Mouse (Mus musculus) kidney, adult 2 months (tissue): ENCODE data around the gene Oas2. TPM values are rescaled to one million over a fixed set of nuclear protein-coding genes. Genes with fewer than 3 reads are reported as not detected.

Experiments used
- DNase-seq: peaks from one replicate; pipeline ENCODE4 v3.0.0; 2021
- H3K27ac ChIP-seq: fragments of 200-500 bp; 2 replicates; pipeline ENCODE4 v1.5.1; 2012; ENCODE audit warnings: low read depth, low read length, control low read depth, inconsistent platforms; ENCODE audit not compliant: insufficient read depth
- H3K27me3 ChIP-seq: fragments of 200-500 bp; replicated peaks from 2 replicates; pipeline ENCODE4 v1.6.1; 2012; ENCODE audit warnings: mild to moderate bottlenecking, moderate library complexity, low read length, inconsistent platforms; ENCODE audit not compliant: control insufficient read depth, insufficient read depth
- H3K36me3 ChIP-seq: fragments of 200-500 bp; 2 replicates; pipeline ENCODE4 v1.6.1; 2012; ENCODE audit warnings: mild to moderate bottlenecking, moderate library complexity, low read length, inconsistent platforms; ENCODE audit not compliant: control insufficient read depth, insufficient read depth
- H3K4me1 ChIP-seq: fragments of 200-500 bp; 2 replicates; pipeline ENCODE4 v1.6.1; 2011; ENCODE audit warnings: low read length; ENCODE audit not compliant: control insufficient read depth, insufficient read depth
- H3K4me3 ChIP-seq: fragments of 200-500 bp; 2 replicates; pipeline ENCODE4 v1.5.1; 2011; ENCODE audit warnings: mild to moderate bottlenecking, low read depth, low read length, control low read depth; ENCODE audit not compliant: insufficient read depth
- CTCF ChIP-seq: fragments of 200-500 bp; conservative IDR thresholded peaks from 2 replicates; pipeline ENCODE4 v1.5.1; 2011; ENCODE audit warnings: low read depth, mild to moderate bottlenecking, control low read depth, low read length, moderate library complexity, mixed read lengths; ENCODE audit not compliant: insufficient read depth, insufficient read length
- POLR2A ChIP-seq: fragments of 200-500 bp; IDR thresholded peaks from one replicate; pipeline ENCODE4 v1.6.1; 2011; ENCODE audit warnings: low read depth, low read length, control low read depth
- WGBS: fragments of 180-500 bp; shearing (Covaris S2); methylation state at CpG from one replicate; pipeline ENCODE4 v1.1.7; 2018; 5-methylcytosine and 5-hydroxymethylcytosine counted together
- polyA plus RNA-seq: library from polyadenylated mRNA; depleted of rRNA; stranded (reverse); fragments of >200 nt; gene quantifications from 2 replicates; pipeline ENCODE4 v1.2.3, GENCODE M21; 2012

Oas2 gene
- polyA plus RNA-seq, 1 experiment = 5.5 TPM

DNA sequence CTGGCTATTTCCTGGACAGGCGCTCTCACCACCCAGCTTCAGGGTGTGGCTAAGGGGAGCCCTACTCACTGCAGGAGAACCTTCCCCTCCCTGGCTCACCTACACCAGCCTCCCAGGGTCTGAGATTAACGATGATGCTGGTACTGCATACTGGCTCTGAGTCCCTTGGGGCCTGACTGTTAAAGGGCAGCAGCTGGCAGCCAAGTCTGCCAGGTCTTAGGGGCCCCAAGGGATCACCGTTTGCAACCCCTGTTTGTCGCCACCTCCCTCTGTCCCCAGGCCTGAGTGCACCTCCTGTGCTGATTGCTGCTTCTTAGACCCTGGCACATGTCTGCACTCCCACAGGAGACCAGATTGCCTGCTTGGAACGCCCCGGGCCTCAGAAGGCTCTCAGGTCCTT is 45.2 kb downstream of the Oas2 start:
- Histone ChIP-seq H3K27me3 (no peaks in the 10 kb centered on the region), H3K27ac (no peak overlapping the region), H3K36me3 (no peaks in the 10 kb centered on the region), H3K4me3 (no peak overlapping the region), H3K4me1 (no peaks in the 10 kb centered on the region)
- 48% methylated on average over 6 of the region's 6 CpGs for WGBS
- no peak for TF ChIP-seq POLR2A
- TF ChIP-seq CTCF = no peak
- no peak for DNase-seq

DNA sequence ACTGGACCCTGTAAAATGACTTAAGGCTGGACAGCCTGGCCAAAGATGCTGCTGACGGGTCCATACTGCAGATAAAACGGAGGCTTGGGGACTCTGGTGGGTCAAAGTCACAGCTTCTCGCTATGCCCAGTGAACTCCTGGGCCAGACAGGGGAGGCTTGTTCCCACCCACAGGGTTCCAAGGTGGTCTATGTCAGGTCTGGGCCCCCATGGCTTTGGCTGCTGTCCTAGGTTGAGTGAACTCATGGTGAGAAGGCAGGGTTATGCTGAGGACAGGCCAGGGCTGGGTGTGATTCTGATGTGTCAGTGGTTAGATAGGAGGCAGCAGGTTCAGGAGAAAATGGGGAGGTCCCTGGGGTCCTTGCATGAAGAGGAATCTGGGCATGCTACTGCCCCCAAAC is 46.0 kb downstream of the Oas2 start:
- no peak for DNase-seq
- Histone ChIP-seq H3K4me1 (no peaks in the 10 kb centered on the region), H3K27me3 (no peaks in the 10 kb centered on the region), H3K4me3 (no peak overlapping the region), H3K27ac (no peak overlapping the region), H3K36me3 (no peaks in the 10 kb centered on the region)
- TF ChIP-seq POLR2A = no peak
- TF ChIP-seq CTCF = no peak
- 85% methylated on average over 3 of the region's 3 CpGs for WGBS

DNA sequence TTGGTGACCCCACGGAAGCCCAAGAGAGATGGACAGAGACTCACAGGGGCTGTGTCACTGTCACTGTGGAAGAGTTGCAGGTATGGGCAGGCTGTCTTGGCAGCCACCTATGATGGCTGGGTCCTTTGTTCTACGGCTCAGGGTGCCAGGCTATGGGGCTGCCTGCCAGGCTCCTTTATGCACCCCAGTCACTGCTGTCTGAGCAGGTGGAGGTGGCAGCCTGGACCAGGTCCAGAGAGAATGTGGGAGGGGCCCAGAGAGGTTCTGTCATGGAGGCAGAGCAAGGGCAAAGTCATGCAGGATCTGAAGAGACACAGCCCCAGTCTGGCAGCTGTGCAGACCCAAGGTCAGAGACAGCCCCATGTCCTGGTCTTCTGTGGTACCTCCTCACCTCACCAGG is 46.7 kb downstream of the Oas2 start:
- Histone ChIP-seq H3K27ac (no peak overlapping the region), H3K36me3 (no peaks in the 10 kb centered on the region), H3K4me1 (no peaks in the 10 kb centered on the region), H3K27me3 (no peaks in the 10 kb centered on the region), H3K4me3 (no peak overlapping the region)
- no peak for DNase-seq
- 73% methylated on average over 2 of the region's 2 CpGs for WGBS
- TF ChIP-seq POLR2A = no peak
- no peak for TF ChIP-seq CTCF

DNA sequence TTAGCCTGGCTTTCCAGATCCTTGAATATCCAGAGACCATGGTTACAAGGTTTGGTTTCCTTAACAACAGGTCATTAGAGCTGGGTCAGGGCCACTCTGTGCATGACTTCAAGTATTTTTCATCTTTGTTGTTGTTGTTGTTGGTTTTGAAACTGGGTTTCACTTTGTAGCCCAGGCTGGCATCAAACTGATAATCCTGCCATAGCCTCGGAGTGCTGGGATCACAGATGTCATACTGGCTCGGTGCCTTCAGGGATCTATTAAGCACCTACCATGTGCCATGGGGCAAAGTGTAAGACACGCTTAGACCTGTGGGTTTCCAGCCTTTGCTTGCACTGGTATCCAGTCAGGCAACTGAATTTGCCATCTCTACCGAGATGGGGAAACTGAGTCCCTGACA is 47.2 kb downstream of the Oas2 start:
- TF ChIP-seq POLR2A (no peak), CTCF (no peak)

DNA sequence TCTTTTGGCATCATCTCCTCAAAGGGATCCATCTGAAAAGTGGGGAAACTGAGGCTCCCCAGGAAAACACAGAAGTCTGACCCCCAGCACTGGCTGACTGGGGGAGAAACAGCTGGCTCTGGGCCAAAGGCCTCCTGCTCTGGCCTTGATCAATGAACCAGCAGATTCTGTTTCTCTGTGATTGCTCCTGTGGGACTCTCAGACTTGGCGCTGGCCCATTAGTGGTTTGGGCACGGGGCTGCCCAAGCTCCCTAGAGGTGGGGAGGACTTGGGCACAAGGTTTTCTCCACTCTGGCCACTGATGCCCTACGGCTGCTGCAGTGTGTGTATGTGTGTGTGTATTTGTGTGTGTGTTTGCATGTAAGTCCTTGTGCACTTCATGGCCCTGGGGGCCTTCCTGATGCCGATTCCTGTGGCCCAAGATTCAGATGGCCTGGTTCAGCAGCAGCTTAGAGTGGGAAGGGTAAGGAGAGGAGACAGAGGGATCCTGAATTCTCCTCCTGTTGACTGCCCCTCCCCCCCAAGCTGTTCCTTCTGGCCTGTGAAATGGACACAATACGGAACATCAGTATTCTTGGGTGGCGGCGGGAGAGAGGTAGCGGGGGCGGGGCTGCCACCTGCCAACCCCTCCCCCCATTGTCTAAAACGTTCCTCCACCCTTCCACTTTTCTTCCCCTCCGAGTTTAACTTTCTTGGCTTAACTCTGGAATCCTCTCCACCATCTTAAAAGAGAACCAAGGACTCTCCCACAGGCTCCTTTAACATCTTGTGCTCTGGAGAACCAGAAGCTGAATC is 48.5 kb downstream of the Oas2 start:
- no peaks in the 10 kb centered on the region for H3K4me1 ChIP-seq
- H3K27me3 ChIP-seq = no peaks in the 10 kb centered on the region
- DNase-seq = no peak
- 59% methylated on average over 11 of the region's 11 CpGs for WGBS
- TF ChIP-seq POLR2A (no peak), CTCF (no peak)
- H3K36me3 ChIP-seq = no peaks in the 10 kb centered on the region
- no peak overlapping the region for H3K4me3 ChIP-seq
- H3K27ac ChIP-seq = no peak overlapping the region

More for the DNA sequence above, 47.2 kb downstream of the Oas2 start:
- H3K4me3 ChIP-seq = no peak overlapping the region
- H3K36me3 ChIP-seq = no peaks in the 10 kb centered on the region
- WGBS = 85% methylated on average over 4 of the region's 4 CpGs
- H3K27ac ChIP-seq = no peak overlapping the region
- H3K4me1 ChIP-seq = no peaks in the 10 kb centered on the region
- no peak for DNase-seq
- no peaks in the 10 kb centered on the region for H3K27me3 ChIP-seq

DNA sequence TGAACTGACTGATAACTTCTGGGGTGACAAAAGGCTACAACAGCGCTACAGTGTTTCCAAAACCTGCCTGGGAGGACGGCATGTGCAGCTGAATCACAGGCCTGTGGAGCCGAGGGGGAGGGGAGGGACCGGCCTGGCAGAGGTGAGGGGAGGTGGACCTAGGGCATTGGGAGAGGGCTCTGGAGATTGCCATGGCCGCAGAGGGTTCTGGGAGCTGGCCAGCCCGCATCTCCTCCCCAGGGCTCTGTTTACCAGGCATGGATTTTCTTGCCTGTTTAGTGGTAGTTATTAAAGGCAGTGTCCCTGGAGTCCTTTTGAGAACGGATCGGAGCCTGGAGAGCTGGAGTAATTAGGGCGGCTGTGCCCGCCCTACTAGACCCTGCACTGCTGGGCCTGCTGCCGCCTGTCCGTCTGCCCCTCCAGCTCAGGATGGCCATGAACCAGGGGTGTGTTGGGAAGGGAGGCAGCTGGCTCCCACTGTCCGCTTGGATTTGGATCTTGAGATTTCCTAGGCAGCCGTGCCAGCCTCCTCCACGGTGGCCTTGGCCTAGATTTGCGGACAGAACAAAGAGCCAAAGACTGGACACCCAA is 50.8 kb downstream of the Oas2 start:
- no peak for DNase-seq
- Histone ChIP-seq H3K4me3 (no peak overlapping the region), H3K27me3 (no peaks in the 10 kb centered on the region), H3K27ac (no peak overlapping the region), H3K36me3 (no peaks in the 10 kb centered on the region), H3K4me1 (no peaks in the 10 kb centered on the region)
- TF ChIP-seq CTCF (no peak), POLR2A (no peak)
- WGBS = 50% methylated on average over 16 of the region's 16 CpGs

DNA sequence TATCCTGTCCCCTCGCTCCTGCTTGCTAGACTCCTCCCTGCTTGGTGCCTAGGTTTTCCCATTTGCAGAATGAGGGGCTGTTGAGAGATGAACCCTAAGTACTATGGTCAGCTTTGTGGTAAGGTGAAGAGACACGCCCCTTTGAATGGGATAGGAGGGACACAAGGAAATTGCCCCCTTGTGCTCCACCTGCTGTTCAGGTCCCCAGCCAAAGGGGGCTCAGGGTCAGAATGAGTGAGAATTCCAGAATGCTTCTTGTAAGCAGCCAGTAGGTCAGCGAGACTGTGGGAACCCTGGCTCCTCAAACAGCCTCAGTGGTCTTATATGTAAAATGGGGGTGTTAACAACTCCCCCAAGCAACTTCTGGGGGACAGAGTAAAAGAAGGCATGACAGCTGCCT is 51.5 kb downstream of the Oas2 start:
- TF ChIP-seq CTCF (no peak), POLR2A (no peak)
- Histone ChIP-seq H3K27me3 (no peaks in the 10 kb centered on the region), H3K36me3 (no peaks in the 10 kb centered on the region), H3K4me3 (no peak overlapping the region), H3K4me1 (no peaks in the 10 kb centered on the region), H3K27ac (no peak overlapping the region)
- WGBS = 66% methylated on average over 3 of the region's 3 CpGs
- DNase-seq = no peak
